Mouse (Mus musculus) B cell, adult 62 days (primary cell): ENCODE results near the gene Gpx7. TPM values are rescaled to one million over a fixed set of nuclear protein-coding genes. Genes with fewer than 3 reads are reported as not detected.

ENCODE experiments used
- total RNA-seq: library from RNA; stranded (reverse); gene quantifications from 4 replicates; pipeline ENCODE4 v1.2.4, GENCODE M21; 2023

Gpx7 gene
- total RNA-seq = 0.75 to 3.1 TPM (median 1.6 TPM) in 4 replicates

DNA sequence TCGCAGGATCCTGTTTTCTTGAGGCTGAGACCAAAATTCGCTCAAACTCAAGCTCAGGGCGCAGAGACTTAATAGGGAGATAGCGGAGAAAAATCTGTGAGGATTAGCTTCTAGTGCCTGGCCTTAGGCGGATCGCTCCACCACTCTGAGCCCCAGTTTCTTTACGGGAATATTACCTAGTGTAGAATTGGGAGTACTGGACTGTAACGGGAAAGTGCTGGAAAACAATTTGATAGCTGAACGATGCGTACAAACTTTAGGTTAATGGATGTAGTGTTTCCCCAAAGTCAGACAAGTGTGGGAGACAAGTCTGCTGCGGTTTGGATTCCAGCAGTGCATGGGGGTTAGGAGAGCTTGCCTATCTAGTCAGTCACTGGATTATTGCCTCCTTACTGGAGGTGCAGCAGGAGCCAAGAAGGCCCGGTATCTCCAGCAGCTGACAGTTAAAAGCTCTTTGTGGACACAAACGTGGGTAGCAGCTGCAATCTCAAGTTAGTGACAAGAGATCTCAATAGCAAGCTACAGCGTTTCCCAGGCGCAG lies at the start of gene Gpx7:
Gene Gpx7 (minus strand): TSS at position 101 of the 541 bp plus-strand sequence.

DNA sequence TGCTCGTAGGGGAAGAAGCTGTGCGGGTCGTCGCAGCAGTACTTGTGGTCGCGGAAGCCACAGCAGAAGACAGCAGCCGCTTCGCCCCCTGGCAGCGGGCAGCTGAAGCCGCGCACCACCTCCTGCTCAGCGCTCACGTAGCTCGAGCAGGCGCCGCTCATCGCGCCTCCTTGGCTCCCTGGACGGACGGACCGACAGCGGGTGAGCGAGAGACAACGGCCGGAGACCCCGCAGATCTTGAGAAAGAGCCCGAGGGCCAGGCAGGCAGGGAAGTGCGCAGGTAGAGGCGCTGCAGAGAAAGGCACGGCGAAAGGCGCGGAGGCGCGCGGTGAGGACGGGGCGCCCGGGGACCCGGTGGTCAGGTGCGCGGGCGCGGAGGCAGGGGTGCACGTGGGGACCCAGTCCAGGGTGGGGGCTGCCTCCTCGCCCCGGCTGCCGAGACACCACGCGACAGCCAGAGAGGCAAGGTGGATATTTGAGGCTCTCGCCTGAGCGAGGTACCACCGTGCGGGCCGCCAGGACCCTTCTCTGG lies 23.5 kb downstream of the Gpx7 start, which contains the start of gene Shisal2a:
Gene Shisal2a (minus strand): TSS at position 167 of the 532 bp plus-strand sequence.

Other genes starting within 250 kb of the Gpx7 start
- gene Echdc2, start 241.5 kb downstream of the Gpx7 start, total RNA-seq = not detected in 4 replicates
- gene Zyg11a, start 188.9 kb downstream of the Gpx7 start, total RNA-seq = not detected in 4 replicates
- 37.2 to 40.1 TPM (median 38.3 TPM) in 4 replicates for gene Zyg11b, start 105.9 kb downstream of the Gpx7 start, total RNA-seq
- gene Coa7, start 78.8 kb downstream of the Gpx7 start, total RNA-seq = 21.8 to 24.9 TPM (median 23.7 TPM) in 4 replicates
- gene Shisal2a, start 23.6 kb downstream of the Gpx7 start, total RNA-seq = not detected in 4 replicates
- gene Tut4, start 52.5 kb upstream of the Gpx7 start, total RNA-seq = 288 to 331 TPM (median 307 TPM) in 4 replicates
- gene Prpf38a, start 172.4 kb upstream of the Gpx7 start, total RNA-seq = 53.1 to 62.0 TPM (median 58.8 TPM) in 4 replicates
- 2.3 to 4.2 TPM (median 2.6 TPM) in 4 replicates for gene Orc1, start 172.5 kb upstream of the Gpx7 start, total RNA-seq
- 107 to 116 TPM (median 111 TPM) in 4 replicates for gene Cc2d1b, start 213.0 kb upstream of the Gpx7 start, total RNA-seq